Mouse (Mus musculus): ENCODE data around the gene Flt3. TPM values are rescaled to one million over a fixed set of nuclear protein-coding genes. Genes with fewer than 3 reads are reported as not detected.

Gene Flt3
- total and polyA plus RNA-seq, 3 experiments, result 0.11 TPM; not detected in 2

DNA sequence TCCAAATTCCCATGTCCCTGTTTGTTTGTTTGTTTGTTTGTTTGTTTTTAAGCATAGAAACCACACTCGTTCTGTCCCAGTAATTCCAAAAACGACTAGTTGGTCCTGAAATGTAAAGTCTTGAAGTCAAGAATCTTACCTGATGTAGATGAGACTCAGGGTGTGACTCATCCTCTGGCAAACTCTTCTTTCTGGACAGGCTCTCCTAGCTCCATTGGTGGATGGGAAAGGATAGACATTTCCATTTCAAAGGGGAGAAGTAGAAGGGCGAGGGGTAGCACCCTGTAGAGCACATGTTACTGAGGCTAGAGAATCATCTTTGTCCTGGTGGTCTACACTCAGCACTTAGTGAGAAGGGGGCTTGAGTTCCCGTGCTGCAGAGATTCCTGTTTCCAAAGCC is 42.5 kb upstream of the Flt3 start:
- Histone ChIP-seq H3K9me3 (replicated peaks) (no peaks in the 10 kb centered on the region), H3K36me3 (replicated peaks) (peaks cover 35% of the 10 kb centered on the region), H3K4me1 (ENCODE audit: insufficient read depth, low read depth, low read length) (peaks cover 81% of the 10 kb centered on the region), H3K4me3 (ENCODE audit: low read depth, low read length) (no peak overlapping the region; the same call in 1 of the 2 replicates), H3K27me3 (ENCODE audit: insufficient read depth, low read length) (no peaks in the 10 kb centered on the region)
- ATAC-seq (ENCODE audit: extremely low read depth, insufficient number of reproducible peaks, low FRiP score, poor library complexity, severe bottlenecking) (no peak), DNase-seq (ENCODE audit: low spot score) (no peak)
- no peak for TF ChIP-seq CTCF (IDR thresholded peaks at IDR 0.05; ENCODE audit: low read depth, low read length)

DNA sequence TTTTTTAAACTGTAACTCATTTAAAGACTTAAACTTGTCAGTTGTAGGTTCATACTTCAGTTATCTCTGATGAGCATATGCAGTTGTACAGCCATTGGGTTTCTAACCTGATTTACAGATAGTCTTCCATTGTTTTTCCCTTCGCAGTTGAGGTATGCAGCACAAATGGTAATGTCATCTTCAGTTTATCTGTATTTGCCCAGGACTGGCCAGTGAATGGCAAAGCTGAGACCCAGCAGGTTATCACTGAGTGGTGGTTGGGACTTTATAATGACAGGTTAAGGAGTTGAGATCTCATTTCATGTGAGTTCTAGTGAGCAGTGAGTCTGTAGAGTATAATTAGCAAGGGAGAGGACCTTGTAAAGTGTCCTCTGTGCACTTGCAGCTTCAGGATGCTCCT is 41.7 kb upstream of the Flt3 start:
- H3K4me1 ChIP-seq (ENCODE audit: insufficient read depth, low read depth, low read length), result peaks cover 85% of the 10 kb centered on the region
- DNase-seq (ENCODE audit: low spot score) (peak; percentile 39), ATAC-seq (ENCODE audit: extremely low read depth, insufficient number of reproducible peaks, low FRiP score, poor library complexity, severe bottlenecking) (peak; percentile 79)
- no peak overlapping the region; the same call in 1 of the 2 replicates for H3K4me3 ChIP-seq (ENCODE audit: low read depth, low read length)
- TF ChIP-seq TAL1 (conservative IDR thresholded peaks at IDR 0.05; ENCODE audit: low read depth, low read length) (peak; percentile 72), GATA1 (IDR thresholded peaks at IDR 0.05; ENCODE audit: borderline replicate concordance, low read length) (no peak), GATA2 (IDR thresholded peaks at IDR 0.05; ENCODE audit: borderline replicate concordance, low read depth, low read length) (no peak)
- H3K9me3 ChIP-seq (replicated peaks), result no peaks in the 10 kb centered on the region
- no peaks in the 10 kb centered on the region for H3K27me3 ChIP-seq (ENCODE audit: insufficient read depth, low read length)
- peaks cover 36% of the 10 kb centered on the region for H3K36me3 ChIP-seq (replicated peaks)

DNA sequence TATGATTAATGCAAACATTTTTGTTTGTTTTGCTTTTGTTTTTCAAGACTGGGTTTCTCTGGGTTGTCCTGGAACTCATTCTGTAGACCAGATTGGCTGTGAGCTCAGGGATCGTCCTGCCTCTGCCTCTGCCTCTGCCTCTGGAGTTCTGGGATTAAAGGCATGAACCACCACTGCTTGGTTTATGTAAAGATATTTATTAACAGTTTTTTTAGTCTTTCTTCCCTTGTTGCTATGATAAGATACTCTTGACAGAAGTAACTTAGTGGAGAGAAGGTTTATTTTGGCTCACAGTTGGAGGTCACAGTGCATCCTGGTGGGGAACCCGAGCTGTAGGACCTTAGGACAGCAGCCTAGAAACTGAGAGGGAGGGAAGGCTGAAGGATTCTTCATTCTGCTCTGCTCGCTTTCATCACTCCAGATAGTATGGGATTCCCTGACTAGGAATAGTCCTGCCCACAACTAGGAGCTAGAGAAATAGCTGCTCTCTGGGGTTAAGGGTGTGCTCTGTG is 40.8 kb upstream of the Flt3 start:
- Histone ChIP-seq H3K4me3 (ENCODE audit: low read depth, low read length) (peak overlapping the region; percentile 57; the same call in 1 of the 2 replicates), H3K9me3 (replicated peaks) (no peaks in the 10 kb centered on the region), H3K4me1 (ENCODE audit: insufficient read depth, low read depth, low read length) (peaks cover 87% of the 10 kb centered on the region), H3K36me3 (replicated peaks) (peaks cover 40% of the 10 kb centered on the region), H3K27me3 (ENCODE audit: insufficient read depth, low read length) (no peaks in the 10 kb centered on the region)
- ATAC-seq (ENCODE audit: extremely low read depth, insufficient number of reproducible peaks, low FRiP score, poor library complexity, severe bottlenecking), result no peak
- no peak for DNase-seq (ENCODE audit: low spot score)
- no peak for TF ChIP-seq GATA2 (IDR thresholded peaks at IDR 0.05; ENCODE audit: borderline replicate concordance, low read depth, low read length)
- no peak for TF ChIP-seq CTCF (IDR thresholded peaks at IDR 0.05; ENCODE audit: low read depth, low read length)
- TF ChIP-seq GATA1 (IDR thresholded peaks at IDR 0.05; ENCODE audit: borderline replicate concordance, low read length), result no peak
- TF ChIP-seq POLR2AphosphoS5 (IDR thresholded peaks at IDR 0.05; ENCODE audit: insufficient replicate concordance, low read depth, low read length), result no peak
- TF ChIP-seq TAL1 (conservative IDR thresholded peaks at IDR 0.05; ENCODE audit: low read depth, low read length), result no peak

DNA sequence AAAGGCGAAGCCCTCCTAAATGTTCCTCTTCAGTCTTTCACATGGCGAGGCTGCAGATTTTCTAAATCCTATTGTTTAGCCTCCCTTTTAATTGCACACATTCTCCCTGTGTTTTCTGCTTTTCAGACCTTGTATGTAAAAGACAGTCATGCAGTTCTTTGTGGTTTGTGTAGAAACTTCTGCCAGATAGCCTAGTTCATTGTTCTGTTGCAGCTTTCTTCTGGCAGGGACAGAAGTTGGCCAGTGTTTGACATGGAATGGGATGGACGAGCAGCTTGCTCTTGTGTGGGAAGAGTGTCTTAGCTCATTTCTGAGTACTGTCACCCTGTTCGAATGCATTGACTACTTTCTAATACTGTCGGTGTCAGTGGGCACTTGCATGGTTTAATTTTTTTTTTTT is 36.2 kb upstream of the Flt3 start:
- TF ChIP-seq GATA2 (IDR thresholded peaks at IDR 0.05; ENCODE audit: borderline replicate concordance, low read depth, low read length), result no peak
- TF ChIP-seq CTCF (IDR thresholded peaks at IDR 0.05; ENCODE audit: low read depth, low read length), result no peak
- no peak for TF ChIP-seq POLR2AphosphoS5 (IDR thresholded peaks at IDR 0.05; ENCODE audit: insufficient replicate concordance, low read depth, low read length)
- TF ChIP-seq GATA1 (IDR thresholded peaks at IDR 0.05; ENCODE audit: borderline replicate concordance, low read length), result no peak
- TF ChIP-seq TAL1 (conservative IDR thresholded peaks at IDR 0.05; ENCODE audit: low read depth, low read length), result no peak
- peaks cover 89% of the 10 kb centered on the region for H3K4me1 ChIP-seq (ENCODE audit: insufficient read depth, low read depth, low read length)
- H3K36me3 ChIP-seq (replicated peaks), result peaks cover 60% of the 10 kb centered on the region
- no peak overlapping the region; the same call in 1 of the 2 replicates for H3K4me3 ChIP-seq (ENCODE audit: low read depth, low read length)
- no peaks in the 10 kb centered on the region for H3K27me3 ChIP-seq (ENCODE audit: insufficient read depth, low read length)
- ATAC-seq (ENCODE audit: extremely low read depth, insufficient number of reproducible peaks, low FRiP score, poor library complexity, severe bottlenecking) (no peak), DNase-seq (ENCODE audit: low spot score) (no peak)
- H3K9me3 ChIP-seq (replicated peaks), result no peaks in the 10 kb centered on the region

DNA sequence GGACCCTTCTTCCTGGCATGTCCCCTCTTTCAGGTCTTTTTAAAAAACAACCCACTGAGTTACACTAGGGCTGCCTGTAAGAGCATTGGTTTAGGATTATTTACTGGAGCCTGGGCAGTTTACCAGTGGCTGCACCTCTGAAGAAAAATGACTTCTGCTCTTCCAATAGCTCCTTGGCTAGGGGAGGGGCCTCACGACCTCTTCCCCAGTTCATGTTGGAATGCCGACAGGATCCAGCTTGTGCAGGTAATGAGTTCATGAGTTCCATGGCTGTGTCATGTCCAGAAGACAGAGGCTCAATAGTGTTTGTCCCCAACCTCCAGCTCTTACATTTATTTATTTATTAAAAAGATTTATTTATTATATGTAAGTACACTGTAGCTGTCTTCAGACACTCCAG is 35.5 kb upstream of the Flt3 start:
- peaks cover 60% of the 10 kb centered on the region for H3K36me3 ChIP-seq (replicated peaks)
- H3K4me3 ChIP-seq (ENCODE audit: low read depth, low read length), result peak overlapping the region; percentile 16; the same call in 1 of the 2 replicates
- no peak for TF ChIP-seq CTCF (IDR thresholded peaks at IDR 0.05; ENCODE audit: low read depth, low read length)
- no peak for TF ChIP-seq POLR2AphosphoS5 (IDR thresholded peaks at IDR 0.05; ENCODE audit: insufficient replicate concordance, low read depth, low read length)
- TF ChIP-seq GATA2 (IDR thresholded peaks at IDR 0.05; ENCODE audit: borderline replicate concordance, low read depth, low read length), result no peak
- no peak for TF ChIP-seq TAL1 (conservative IDR thresholded peaks at IDR 0.05; ENCODE audit: low read depth, low read length)
- DNase-seq (ENCODE audit: low spot score) (no peak), ATAC-seq (ENCODE audit: extremely low read depth, insufficient number of reproducible peaks, low FRiP score, poor library complexity, severe bottlenecking) (no peak)
- no peaks in the 10 kb centered on the region for H3K9me3 ChIP-seq (replicated peaks)
- H3K27me3 ChIP-seq (ENCODE audit: insufficient read depth, low read length), result no peaks in the 10 kb centered on the region
- H3K4me1 ChIP-seq (ENCODE audit: insufficient read depth, low read depth, low read length), result peaks cover 82% of the 10 kb centered on the region

DNA sequence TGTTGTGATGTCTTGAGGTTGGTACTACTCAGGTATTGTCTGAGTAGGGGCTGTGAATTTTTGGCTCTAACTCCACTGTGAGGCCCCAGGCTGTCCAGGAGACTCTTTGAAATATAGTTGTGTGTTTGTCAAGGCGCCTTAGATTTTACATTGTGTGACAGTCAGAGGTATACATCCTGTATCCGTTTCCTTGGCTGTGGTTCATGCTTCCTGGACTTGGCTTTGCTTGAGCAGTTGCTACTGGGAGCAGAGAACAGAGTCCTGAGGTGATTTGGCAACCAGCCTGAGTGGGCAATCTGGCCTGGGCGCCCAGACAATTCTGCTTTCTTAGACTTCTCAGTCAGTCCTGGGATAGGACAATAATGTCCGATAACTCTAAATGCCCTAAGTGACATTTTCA is 34.9 kb upstream of the Flt3 start:
- Histone ChIP-seq H3K4me1 (ENCODE audit: insufficient read depth, low read depth, low read length) (peaks cover 77% of the 10 kb centered on the region), H3K27me3 (ENCODE audit: insufficient read depth, low read length) (no peaks in the 10 kb centered on the region), H3K9me3 (replicated peaks) (no peaks in the 10 kb centered on the region), H3K4me3 (ENCODE audit: low read depth, low read length) (peak overlapping the region; percentile 1; the same call in 1 of the 2 replicates), H3K36me3 (replicated peaks) (peaks cover 60% of the 10 kb centered on the region)
- TF ChIP-seq POLR2AphosphoS5 (IDR thresholded peaks at IDR 0.05; ENCODE audit: insufficient replicate concordance, low read depth, low read length) (no peak), GATA1 (IDR thresholded peaks at IDR 0.05; ENCODE audit: borderline replicate concordance, low read length) (no peak), GATA2 (IDR thresholded peaks at IDR 0.05; ENCODE audit: borderline replicate concordance, low read depth, low read length) (no peak), TAL1 (conservative IDR thresholded peaks at IDR 0.05; ENCODE audit: low read depth, low read length) (no peak), CTCF (IDR thresholded peaks at IDR 0.05; ENCODE audit: low read depth, low read length) (no peak)
- no peak for ATAC-seq (ENCODE audit: extremely low read depth, insufficient number of reproducible peaks, low FRiP score, poor library complexity, severe bottlenecking)
- DNase-seq (ENCODE audit: low spot score), result no peak

DNA sequence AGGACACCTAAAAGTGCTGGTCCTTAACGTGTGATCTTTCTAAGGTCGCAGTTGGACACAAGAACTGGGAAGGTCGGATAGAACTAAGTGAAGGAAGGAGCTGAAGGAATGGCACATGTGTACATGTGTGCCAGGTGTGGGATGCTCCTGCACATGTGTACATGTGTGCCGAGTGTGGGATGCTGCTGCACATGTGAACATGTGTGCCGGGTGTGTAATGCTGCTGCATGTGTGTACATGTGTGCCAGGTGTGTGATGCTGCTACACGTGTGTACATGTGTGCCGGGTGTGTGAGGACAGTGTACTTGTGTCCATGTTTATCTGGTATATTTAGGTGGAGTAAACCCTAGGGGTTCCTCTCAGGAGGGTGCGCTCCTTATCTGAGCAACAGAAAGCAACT is 32.6 kb upstream of the Flt3 start:
- peaks cover 68% of the 10 kb centered on the region for H3K4me1 ChIP-seq (ENCODE audit: insufficient read depth, low read depth, low read length)

More for the DNA sequence above, 32.6 kb upstream of the Flt3 start:
- H3K36me3 ChIP-seq (replicated peaks), result peaks cover 45% of the 10 kb centered on the region
- no peaks in the 10 kb centered on the region for H3K9me3 ChIP-seq (replicated peaks)
- no peaks in the 10 kb centered on the region for H3K27me3 ChIP-seq (ENCODE audit: insufficient read depth, low read length)
- DNase-seq (ENCODE audit: low spot score), result no peak
- H3K4me3 ChIP-seq (ENCODE audit: low read depth, low read length), result peak overlapping the region; percentile 89
- no peak for ATAC-seq (ENCODE audit: extremely low read depth, insufficient number of reproducible peaks, low FRiP score, poor library complexity, severe bottlenecking)
- TF ChIP-seq GATA2 (IDR thresholded peaks at IDR 0.05; ENCODE audit: borderline replicate concordance, low read depth, low read length) (no peak), TAL1 (conservative IDR thresholded peaks at IDR 0.05; ENCODE audit: low read depth, low read length) (no peak), POLR2AphosphoS5 (IDR thresholded peaks at IDR 0.05; ENCODE audit: insufficient replicate concordance, low read depth, low read length) (peak; percentile 75; the same call in 1 of the 2 replicates)

All from G1E (cell line).